Mouse (Mus musculus): ENCODE measurements at regions not wholly inside any gene's neighbourhood (a gene's known extent, or its start where the extent isn't known, plus 50 kb on each side); places are given as distances from the start of the nearest gene placed in this dataset.

DNA sequence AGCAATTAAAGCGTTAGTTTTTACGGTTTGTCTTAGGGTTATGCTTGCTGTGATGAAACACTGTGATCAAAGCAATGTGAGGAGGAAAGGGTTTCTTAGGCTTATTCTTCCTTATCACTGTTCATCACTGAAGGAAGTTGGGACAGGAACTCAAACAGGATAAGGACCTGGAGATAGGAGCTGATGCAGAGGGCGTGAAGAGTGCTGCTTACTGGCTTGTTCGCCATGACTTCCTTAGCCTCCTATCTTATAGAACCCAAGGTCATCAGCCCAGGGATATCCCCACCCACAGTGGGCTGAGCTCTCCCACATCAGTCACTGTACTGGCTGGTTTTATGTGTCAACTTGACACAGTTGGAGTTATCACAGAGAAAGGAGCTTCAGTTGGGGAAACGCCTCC lies 50.4 kb upstream of the Adra1d start:
- TF ChIP-seq EP300 (IDR thresholded peaks at IDR 0.05; ENCODE audit: low read depth) (no peak), CTCF (IDR thresholded peaks at IDR 0.05; ENCODE audit: low read depth) (no peak)
